9 mouse cellular contexts compared by ENCODE assay signal in the genomic region with DNA sequence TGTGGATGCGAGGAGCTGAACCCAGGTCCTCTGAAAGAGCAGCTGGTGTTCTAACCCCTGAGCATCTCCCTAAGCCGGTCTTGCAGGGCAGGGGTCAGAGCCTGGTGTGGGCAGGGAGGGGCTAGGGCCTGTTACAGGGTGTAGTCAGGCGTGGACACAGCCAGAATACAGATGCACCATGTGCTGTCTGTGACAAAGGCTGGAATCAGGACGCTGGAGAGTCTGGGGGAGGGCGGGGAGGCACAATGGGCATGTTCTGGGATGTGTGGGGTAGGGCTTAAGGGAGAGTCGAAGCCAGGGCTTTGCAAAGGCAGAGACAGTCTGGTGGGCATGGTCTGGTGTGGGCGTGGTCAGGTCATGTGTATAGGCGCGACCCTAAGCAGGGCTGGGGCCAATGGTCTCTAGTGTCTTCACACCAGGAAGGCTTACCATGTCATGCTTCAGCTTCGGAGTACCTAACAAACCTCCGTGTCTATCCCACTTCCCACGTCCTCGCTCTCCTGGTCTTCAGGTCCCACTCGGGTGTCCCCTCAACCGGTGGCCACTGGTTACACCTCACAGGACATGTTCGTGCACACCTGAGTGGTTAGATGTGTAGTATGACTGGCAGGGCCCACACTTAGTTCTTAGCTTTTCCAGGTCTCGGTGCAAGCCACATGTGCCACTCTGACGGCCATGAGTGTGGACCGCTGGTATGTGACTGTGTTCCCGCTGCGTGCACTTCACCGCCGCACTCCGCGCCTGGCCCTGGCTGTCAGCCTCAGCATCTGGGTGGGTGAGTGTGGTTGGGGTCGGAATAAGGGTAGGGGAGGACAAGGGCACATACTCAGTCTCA. TPM values are rescaled to one million over a fixed set of nuclear protein-coding genes. Genes with fewer than 3 reads are reported as not detected.
DNase-seq lines count a peak whose midpoint lies in the region; ATAC-seq lines count a peak whose summit lies in the region.
"Had no signal": no experiment of that assay in that cellular context is flagged by ENCODE, and none has a peak within 500 bp of the region (broad histone marks: within the 10 kb centered on the region; RNA-seq: fewer than 3 reads in every experiment).

No protein-coding gene starts in this region.

- WGBS in limb, embryonic 13.5 days, result 21% methylated on average over 26 of the region's 26 CpGs

- intact Hi-C loops in gastrocnemius, postnatal 36 days (cut with DNase I), result no loop called here

- H3K9me3 ChIP-seq in limb, embryonic 13.5 days, result peaks cover 4% of the 10 kb centered on the region; the same call in 1 of the 2 replicates

- peaks cover 72% of the 10 kb centered on the region for H3K27me3 ChIP-seq in limb, embryonic 13.5 days

- H3K4me3 ChIP-seq in limb, embryonic 13.5 days, result peak overlapping the region; percentile 34

- no peak for ATAC-seq in limb, embryonic 13.5 days (ENCODE audit: low FRiP score, low read depth)

- no peak overlapping the region for H3K9ac ChIP-seq in limb, embryonic 13.5 days

- peak; percentile 63 for DNase-seq in cerebellum, adult 9-11 months
- DNase-seq in cerebellum, postnatal 4 days (ENCODE audit: low spot score in 2 of 2), result no peak
- DNase-seq in right cerebral cortex, postnatal 14 days, result peak; percentile 4
- no peak for DNase-seq in right cerebral cortex, adult 18-20 months
- DNase-seq in spleen, postnatal 36 days (ENCODE audit: low spot score in 2 of 2), result no peak
- no peak for DNase-seq in gastrocnemius, postnatal 36 days
- no peak for DNase-seq in gastrocnemius, postnatal 4 days (ENCODE audit: low spot score in 2 of 2)
- DNase-seq: layer of hippocampus, postnatal 36 days had no signal

- H3K4me2 ChIP-seq in limb, embryonic 13.5 days (replicated peaks), result peak overlapping the region; percentile 59

- H3K36me3 ChIP-seq in limb, embryonic 13.5 days, result no peaks in the 10 kb centered on the region

- H3K27ac ChIP-seq in limb, embryonic 13.5 days, result no peak overlapping the region

- peaks cover 51% of the 10 kb centered on the region for H3K4me1 ChIP-seq in limb, embryonic 13.5 days

RNA-seq across cellular contexts. Expression of gene R3hdm4, which starts 0.7 kb away (rescaled TPM):
- 186 and 188 TPM in 2 replicates for polyA plus RNA-seq in limb, embryonic 13.5 days (2015; fragmentation: Nextera tagmentation; extraction: Ambion mirVana)
- 100 to 1,000 TPM; 114 to 118 TPM for total RNA-seq in gastrocnemius, postnatal 36 days (2021)
- total RNA-seq in gastrocnemius, postnatal 4 days (2021), result 100 to 1,000 TPM in 1 of 2 experiments, 10 to 100 TPM in 1; 97.9 to 102 TPM

RNA-seq across cellular contexts. Expression of gene Kiss1r, which starts 3.5 kb away (rescaled TPM):
- polyA plus RNA-seq in limb, embryonic 13.5 days (2015; fragmentation: Nextera tagmentation; extraction: Ambion mirVana), result 0.94 and 1.0 TPM in 2 replicates
- total RNA-seq in gastrocnemius, postnatal 36 days (2021), result under 1 TPM in 1 of 2 experiments, not detected in 1; 0.23 TPM
- under 1 TPM; 0.41 to 0.56 TPM for total RNA-seq in gastrocnemius, postnatal 4 days (2021)

RNA-seq across cellular contexts. Expression of gene Arid3a, which starts 6.6 kb away (rescaled TPM):
- polyA plus RNA-seq in limb, embryonic 13.5 days (2015; fragmentation: Nextera tagmentation; extraction: Ambion mirVana), result 5.5 and 6.2 TPM in 2 replicates
- total RNA-seq in gastrocnemius, postnatal 36 days (2021), result 1 to 10 TPM; 1.3 to 1.8 TPM
- 1 to 10 TPM; 4.5 to 4.9 TPM for total RNA-seq in gastrocnemius, postnatal 4 days (2021)

RNA-seq across cellular contexts. Expression of gene Gm26602, which starts 9.6 kb away (rescaled TPM):
- polyA plus RNA-seq in limb, embryonic 13.5 days (2015; fragmentation: Nextera tagmentation; extraction: Ambion mirVana), result 20.3 TPM in 1 of 2 replicates, not detected in the other
- not detected for total RNA-seq in gastrocnemius, postnatal 36 days (2021)
- total RNA-seq in gastrocnemius, postnatal 4 days (2021), result not detected
- total RNA-seq: layer of hippocampus, postnatal 36 days had no signal

RNA-seq across cellular contexts. Expression of gene Med16, which starts 11.6 kb away (rescaled TPM):
- 44.9 and 46.8 TPM in 2 replicates for polyA plus RNA-seq in limb, embryonic 13.5 days (2015; fragmentation: Nextera tagmentation; extraction: Ambion mirVana)
- total RNA-seq in gastrocnemius, postnatal 36 days (2021), result 10 to 100 TPM; 27.5 to 35.3 TPM
- 10 to 100 TPM; 39.4 to 41.1 TPM for total RNA-seq in gastrocnemius, postnatal 4 days (2021)

Comparison
In these comparisons a context has a peak if more than half of its experiments do, and no peak if none do; other contexts are left out.
1. DNase-seq: peak in cerebellum, adult 9-11 months (single experiment) and right cerebral cortex, postnatal 14 days (single experiment); none in cerebellum, postnatal 4 days (0 of 2), right cerebral cortex, adult 18-20 months (single experiment), spleen, postnatal 36 days (0 of 2), gastrocnemius, postnatal 36 days (0 of 2) and gastrocnemius, postnatal 4 days (0 of 2).